Mouse (Mus musculus) urinary bladder, postnatal 10 days (tissue): ENCODE data around the gene Dcaf12l2.

Source experiments
- DNase-seq: peaks from one replicate; pipeline ENCODE4 v3.0.0; 2022; ENCODE audit warnings: low spot score

Dcaf12l2 gene

DNA sequence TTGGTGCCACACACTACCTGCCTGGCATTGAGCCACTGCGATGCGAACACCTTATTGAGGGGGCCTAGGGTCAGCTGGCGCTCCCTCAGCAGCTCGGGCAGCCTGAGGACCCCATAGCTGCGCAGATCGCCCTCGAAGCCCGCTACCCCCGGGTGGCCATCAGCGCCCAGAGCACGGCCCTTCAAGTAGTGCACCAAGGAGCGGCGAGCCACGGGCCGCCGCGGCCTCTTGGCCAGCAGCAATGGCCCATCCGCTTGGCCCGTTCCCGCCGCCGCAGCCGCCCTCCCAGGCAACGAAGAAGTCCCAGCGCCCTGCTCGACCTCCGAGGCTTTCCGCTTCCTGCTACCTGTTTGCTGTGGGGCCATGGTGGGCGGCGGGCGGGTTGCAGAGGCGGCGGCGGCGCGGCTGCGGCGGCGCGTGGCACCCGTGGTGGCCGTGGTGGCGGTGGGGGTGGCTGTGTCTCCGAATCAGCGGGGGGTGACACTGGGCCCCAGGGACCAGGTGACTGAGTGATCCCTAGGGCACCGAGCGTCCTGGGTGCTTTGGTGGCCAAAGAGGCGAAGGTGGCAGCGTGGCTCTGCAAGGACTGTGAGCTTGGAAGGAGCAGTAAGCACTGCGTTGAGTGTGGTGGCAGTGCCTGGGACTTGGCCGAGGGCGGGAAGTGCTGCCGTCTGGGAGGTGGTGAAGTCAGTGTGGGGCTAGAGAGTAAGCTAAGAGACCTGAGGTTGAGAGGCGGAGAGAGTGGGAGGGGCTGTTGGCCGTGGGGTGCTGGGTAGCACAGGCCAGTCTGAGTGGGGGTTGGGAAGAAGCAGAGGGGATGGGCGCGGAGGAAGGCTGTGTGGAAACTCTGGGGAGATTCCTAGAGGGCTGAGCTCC lies at the start of gene Dcaf12l2:
TSS of gene Dcaf12l2 (minus strand) at position 697 of the 876 bp plus-strand sequence.
- no peak for DNase-seq

DNA sequence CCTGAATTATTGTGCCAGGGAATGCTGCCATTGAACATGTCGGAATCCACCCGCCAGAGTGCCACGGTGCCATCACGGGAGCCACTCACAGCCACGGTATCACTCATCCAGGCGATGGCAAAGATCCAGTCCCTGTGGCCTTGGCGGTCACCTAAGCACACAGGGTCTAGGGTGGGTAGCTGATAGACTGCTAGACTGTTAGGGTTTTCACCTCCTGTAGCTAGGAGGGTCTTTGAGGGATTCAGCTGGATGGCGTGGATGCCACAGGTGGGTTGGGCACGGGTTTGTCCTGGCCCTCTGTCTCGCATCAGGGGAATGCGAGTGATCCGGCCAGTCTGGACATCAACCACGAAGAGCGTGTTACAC lies 879 bp downstream of the Dcaf12l2 start:
- DNase-seq = no peak
